Mouse (Mus musculus): ENCODE results near the gene Ddx17.

Ddx17 gene

DNA sequence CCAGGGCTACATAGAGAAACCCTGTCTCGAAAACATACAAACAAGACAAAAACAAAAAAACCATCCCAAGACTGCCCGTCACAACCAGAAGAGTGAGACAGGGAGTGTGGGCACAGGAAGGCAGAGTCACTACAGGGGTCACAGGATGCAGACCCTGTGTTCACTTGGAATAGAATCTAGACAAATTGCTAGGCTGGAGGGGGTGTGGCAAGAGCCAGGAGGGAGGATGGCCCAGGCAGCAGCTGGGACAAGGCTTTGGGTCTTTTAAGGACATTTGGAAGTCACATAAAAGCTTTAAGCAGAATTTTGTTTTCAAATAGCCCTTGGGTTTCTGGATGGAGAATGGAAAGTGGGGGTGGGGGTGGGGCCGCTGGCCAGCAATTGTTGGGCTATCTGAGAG, 28.0 kb downstream of the Ddx17 start:
- no peak for DNase-seq (ENCODE audit: low read depth, low spot score)

- no peak for DNase-seq (ENCODE audit: low read depth, low spot score)
These were observed 28.8 kb downstream of the Ddx17 start for GRCm38 (mm10) chr15:79517710-79518109.

DNA sequence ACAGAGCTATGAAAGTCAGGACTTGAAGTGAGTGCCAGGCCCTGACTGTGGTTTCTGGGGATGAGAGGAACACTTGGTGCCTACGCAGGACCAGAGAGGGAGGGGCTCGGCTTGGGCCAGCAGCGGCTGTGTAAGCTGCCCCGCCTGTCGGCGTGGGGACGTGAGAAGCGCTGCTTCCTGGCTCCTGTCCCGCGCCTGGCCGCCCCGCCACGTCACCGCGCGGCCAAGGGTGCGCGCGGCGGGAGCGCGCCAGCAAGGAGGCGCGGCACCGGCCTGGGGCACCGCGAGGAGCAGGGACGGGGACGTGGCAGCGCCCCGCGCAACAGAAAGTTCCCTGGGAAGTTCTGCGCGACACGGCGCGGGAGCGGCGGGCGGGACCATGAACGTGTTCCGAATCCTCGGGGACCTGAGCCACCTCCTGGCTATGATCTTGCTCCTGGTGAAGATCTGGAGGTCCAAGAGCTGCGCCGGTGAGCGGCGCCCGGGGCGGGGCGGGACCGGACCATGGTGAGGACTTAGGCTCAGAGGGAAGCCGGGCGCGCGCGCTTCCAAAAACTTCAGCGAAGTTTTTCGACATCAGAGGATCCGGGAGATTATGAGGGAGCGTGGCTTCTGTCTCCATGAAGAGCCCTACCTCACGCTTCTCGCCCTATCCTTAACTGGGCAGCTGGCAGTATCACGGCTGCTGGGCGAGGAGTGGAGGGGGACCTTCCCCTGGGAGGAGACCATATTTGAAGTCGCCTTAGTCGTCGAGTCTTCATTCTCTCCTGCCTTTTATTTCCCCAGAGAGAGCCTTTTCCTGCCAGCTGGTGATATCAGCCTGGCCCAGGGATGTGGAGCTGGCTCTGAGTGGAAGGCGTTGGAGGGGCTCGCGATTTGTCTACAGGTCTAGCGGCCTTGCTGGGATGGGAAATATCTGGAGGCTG, 30.1 kb downstream of the Ddx17 start, which contains the start of gene Kdelr3:
Kdelr3 (plus strand) TSS at position 241 of the 926 bp plus-strand sequence.
- DNase-seq (ENCODE audit: low read depth, low spot score) = no peak

- DNase-seq (ENCODE audit: low read depth, low spot score) = no peak
These were observed 32.6 kb downstream of the Ddx17 start for GRCm38 (mm10) chr15:79513940-79514339.

- DNase-seq (ENCODE audit: low read depth, low spot score) = no peak
These were observed 34.8 kb downstream of the Ddx17 start for GRCm38 (mm10) chr15:79511553-79512320.

- no peak for DNase-seq (ENCODE audit: low read depth, low spot score)
These were observed 36.1 kb downstream of the Ddx17 start for GRCm38 (mm10) chr15:79510425-79510824.

DNA sequence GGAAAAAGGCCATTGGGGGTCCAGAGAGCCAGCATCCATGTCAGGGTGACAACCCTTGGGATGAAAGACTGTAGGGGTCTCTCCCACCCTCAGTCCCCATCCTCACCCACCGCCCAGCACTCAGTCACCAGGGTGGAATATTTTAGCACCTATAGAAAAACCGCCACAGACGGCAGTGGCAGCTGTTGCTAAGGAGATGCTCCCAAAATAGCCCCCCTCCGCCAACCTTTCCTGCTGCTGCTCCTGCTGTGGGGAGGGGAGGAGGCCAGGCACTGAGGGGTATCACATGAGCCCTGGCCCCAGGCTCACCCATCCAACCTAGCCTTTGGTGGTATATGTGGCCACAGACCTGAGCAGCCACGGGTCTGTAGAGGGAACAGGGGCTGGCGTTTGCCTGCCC, 36.5 kb downstream of the Ddx17 start:
- no peak for DNase-seq (ENCODE audit: low read depth, low spot score)

DNA sequence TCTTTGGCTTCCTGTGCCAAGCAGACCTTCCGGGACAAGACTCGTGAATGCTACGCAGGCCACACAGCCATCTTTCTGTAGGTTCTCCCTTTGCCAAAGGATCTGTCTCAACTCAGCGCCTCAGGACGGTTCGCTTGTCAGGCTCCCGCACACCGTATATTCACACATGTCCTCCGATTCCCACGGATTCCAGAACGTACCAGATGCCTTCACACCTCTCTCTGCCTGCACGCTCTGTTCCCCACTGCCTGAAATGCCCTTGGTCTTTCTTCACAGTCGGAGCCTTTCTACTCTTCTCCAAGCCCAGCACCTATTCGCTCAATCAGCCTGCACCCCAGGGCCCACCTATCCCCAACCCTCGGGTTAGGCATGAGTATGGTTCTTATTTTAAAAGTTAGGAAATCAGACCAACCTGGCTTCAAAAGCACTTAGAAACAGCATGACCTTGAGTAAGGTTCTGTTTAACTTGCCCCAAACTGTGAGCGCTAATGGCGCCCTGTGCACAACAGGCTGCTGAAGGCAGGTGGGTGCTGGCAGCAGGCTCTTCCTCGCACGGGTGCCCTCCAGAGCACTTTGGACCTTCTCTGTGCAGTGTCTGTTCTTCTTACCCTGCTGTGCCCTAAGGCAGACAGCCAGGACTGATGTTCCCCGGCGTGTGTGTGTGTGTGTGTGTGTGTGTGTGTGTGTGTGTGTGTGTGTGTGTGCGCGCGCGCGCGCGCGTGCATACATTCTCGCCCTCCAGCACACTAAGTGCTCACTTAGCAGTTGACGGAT, 39.3 kb downstream of the Ddx17 start:
- DNase-seq (ENCODE audit: low read depth, low spot score) = no peak

DNA sequence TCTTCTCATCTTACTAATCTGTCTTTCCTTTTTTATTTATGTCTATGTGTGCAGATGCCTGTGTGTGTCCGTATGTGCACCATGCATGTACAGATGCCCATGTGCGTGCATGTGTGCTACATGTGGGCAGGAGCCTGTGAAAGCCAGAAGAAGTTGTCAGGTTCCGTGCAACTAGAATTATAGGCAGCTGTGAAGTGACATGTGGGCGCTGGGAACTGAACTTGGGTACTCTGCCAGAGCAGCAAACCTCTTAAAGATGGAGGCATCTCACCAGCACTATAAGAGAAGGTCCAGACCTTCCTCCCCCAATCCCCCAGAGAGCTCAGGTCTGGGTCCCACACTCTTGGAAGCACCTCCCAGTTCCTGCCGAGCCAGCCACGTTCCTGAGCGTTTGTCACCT, 40.1 kb downstream of the Ddx17 start:
- no peak for DNase-seq (ENCODE audit: low read depth, low spot score)

- DNase-seq (ENCODE audit: low read depth, low spot score) = no peak
These were observed 40.8 kb downstream of the Ddx17 start for GRCm38 (mm10) chr15:79505616-79506283.

DNA sequence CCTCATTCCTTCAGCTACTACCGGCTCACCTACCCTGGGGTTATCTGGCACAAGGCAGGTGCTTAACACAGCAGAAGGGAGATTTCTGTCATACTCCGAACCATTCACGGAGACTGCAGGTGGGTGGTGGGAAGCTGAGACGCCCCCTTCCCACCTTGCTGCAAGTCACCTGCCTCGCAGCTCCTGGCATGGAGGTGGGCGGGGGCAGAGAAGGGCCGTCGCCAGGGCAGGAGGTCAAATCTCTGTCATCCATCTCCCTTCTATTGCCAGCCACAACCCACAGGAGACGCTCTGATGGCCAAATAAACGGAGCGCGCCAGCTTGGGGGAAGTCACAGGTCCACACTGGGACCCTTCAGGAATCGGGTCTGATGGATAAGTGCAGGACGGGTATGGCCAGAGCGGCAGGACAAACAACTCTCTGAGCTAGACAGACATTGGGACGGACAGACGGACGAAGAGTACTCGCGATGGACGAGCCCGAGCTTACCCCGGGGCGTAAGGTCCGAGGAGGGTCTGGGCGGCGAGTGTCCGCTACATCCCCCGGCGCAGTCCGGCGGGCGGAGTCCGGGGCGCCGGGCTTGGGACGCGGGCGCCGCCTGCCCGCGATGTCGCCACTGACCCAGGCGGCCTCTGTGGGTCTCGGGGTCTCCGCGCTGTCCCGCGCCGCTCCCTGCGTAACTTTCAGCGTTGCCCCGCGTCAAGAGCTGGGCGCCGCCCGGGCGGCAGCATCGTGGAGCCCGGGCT, 41.7 kb downstream of the Ddx17 start, which contains the start of gene Kcnj4:
Kcnj4 (minus strand) TSS at position 535 of the 746 bp plus-strand sequence.
- no peak for DNase-seq (ENCODE audit: low read depth, low spot score)

GRCm38 (mm10) chr15:79503438-79503837, 43.1 kb downstream of the Ddx17 start:
- DNase-seq (ENCODE audit: low read depth, low spot score) = no peak

- DNase-seq (ENCODE audit: low read depth, low spot score) = no peak
These were observed 43.6 kb downstream of the Ddx17 start for GRCm38 (mm10) chr15:79502891-79503341.

GRCm38 (mm10) chr15:79500110-79500509, 46.4 kb downstream of the Ddx17 start:
- no peak for DNase-seq (ENCODE audit: low read depth, low spot score)

- DNase-seq (ENCODE audit: low read depth, low spot score) = no peak
These were observed 53.0 kb downstream of the Ddx17 start for GRCm38 (mm10) chr15:79493527-79493926.

GRCm38 (mm10) chr15:79489463-79489862, 57.1 kb downstream of the Ddx17 start:
- no peak for DNase-seq (ENCODE audit: low read depth, low spot score)

- DNase-seq (ENCODE audit: low read depth, low spot score) = no peak
These were observed 65.3 kb downstream of the Ddx17 start for GRCm38 (mm10) chr15:79481181-79481688.
